Mouse (Mus musculus): ENCODE data around the gene Actg1.

The Actg1 gene

DNA sequence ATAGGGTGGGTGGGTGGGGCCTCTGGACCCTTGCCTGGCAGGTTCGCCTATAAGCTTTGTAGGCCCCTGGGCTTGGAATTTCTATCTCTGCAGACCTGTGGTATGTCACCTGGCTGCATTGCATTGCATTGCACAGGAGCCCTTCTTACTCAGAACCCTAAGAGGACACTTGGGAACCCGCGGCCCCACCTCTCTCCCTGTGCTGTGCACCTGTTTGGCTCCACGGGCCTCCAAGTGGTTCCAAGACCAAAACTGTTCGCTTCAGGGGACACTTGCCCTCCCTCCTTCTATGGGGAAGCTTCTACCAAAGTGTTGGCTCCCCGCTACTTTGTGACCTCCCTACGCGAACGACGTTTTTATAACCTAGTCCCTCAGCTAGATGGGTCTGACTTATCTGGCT, 36.8 kb downstream of the Actg1 start:
- DNase-seq (ENCODE audit: low read depth, low spot score) = no peak

DNA sequence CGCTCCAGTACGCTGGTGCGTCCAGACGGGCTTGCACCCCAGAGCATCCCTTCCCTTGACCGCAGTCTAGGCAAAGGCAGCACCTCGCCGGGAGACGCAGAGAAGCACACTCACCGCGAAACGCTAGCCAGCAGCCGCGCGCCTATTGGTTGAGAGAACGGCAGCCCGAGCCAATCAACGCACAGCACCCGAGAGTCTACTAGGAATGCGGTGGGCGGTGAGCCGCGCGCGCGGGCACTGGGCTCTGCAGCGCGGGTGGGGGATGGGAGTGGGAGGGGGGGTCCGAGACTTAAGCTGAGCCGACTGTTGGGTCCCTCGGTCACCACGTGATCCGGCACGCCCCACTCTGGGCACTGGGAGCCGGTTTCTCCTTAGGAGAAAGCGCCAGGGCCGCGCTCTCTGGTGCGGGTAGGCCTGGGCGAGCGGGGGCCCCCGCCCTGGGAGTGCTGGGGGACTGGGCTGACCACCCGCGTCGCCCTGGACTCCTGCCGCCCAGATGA, 37.5 kb downstream of the Actg1 start:
- DNase-seq (ENCODE audit: low read depth, low spot score) = peak; percentile 86

DNA sequence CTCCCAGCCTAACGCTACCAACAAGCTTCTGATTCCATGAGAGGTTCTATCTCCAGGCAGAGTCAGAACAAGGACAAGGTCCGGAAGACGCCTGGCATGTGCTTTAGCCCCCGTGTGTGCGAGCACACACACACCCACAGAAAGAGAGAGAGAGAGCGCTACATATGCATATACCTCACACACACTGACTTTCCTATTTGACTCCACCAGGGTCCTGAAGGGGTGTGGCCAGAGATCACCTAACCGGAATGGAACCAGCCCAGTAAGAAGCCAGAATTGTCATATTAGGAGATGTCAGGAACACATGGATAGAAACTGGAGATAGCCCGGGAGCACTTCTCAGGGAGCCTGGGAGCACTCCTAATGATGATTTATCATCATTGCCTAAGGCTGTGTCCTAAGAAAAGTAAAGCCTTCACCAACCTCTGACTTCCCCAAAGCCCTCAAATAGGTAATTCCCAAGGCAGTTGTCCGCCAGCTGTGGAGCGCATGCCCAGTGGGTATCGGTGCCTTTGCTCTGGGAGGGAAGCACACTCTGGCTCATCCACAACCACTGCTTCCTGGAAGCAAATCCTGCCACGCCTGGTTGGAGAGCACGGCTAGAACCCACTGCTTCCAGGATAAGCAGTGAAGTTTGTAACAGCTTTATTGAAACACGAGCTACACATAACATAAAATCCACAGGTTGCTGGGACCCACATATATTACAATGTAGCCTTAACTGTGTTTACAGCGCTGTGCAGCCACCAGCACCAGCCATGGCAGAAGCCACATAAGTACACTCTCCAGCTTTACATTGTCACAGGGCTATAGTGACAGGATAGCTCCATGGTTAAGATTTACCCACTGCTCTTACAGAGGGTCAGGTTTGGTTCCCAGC, 39.7 kb downstream of the Actg1 start:
- DNase-seq (ENCODE audit: low read depth, low spot score) = no peak

DNA sequence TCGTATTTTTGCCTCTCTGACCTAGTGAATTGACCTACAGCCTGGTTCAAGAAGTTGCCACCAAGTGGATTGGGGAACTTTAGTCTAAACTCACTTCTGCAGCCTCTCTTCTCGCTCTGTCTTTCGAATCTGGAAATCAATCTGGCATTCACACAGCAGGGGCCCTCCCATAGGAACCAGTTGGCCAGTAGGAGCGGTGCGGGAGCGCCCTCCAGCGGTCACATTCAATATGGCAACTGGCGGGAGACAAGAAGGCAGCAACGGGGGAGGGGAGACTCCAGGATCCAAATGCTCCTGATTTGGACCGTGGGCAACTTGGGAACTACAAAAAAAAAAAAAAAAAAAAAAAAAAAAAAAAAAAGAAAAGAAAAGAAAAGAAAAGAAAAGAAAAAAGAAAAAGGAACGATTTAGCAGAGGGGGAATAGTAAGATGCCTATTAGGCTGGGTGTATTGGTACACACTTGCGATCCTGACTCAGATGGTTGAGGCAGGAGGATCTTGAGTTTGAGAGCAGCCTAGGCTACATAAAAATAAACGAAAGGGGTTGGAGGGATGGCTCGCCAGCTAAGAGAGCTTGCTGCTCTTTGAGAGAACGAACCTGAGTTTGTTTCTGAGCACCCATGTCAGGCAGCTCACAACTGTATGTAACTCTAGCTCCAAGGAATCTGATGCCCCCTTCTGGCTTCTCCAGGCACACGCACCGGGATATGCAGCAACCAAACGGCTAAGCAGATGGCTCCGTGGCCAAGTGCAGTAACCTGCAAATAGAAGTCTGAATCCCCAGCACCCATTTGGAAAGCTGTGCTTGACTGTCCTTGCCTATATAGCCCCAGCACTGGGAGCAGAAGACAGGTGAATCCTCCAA, 40.5 kb downstream of the Actg1 start:
- DNase-seq (ENCODE audit: low read depth, low spot score) = peak; percentile 84

DNA sequence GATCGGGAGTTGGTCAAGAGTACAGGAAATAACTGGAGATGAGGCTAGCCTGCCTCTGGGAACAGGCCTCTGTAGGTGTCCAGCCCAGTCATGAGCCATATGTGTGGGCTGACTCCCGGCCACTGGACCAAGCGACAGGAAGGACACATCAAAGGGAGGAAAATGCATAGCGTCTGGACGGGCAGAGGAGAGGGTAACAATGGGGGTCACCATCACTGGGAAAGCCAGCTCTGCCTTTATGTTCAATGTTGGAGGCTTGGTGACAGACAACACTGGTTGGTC, 41.3 kb downstream of the Actg1 start:
- no peak for DNase-seq (ENCODE audit: low read depth, low spot score)

DNA sequence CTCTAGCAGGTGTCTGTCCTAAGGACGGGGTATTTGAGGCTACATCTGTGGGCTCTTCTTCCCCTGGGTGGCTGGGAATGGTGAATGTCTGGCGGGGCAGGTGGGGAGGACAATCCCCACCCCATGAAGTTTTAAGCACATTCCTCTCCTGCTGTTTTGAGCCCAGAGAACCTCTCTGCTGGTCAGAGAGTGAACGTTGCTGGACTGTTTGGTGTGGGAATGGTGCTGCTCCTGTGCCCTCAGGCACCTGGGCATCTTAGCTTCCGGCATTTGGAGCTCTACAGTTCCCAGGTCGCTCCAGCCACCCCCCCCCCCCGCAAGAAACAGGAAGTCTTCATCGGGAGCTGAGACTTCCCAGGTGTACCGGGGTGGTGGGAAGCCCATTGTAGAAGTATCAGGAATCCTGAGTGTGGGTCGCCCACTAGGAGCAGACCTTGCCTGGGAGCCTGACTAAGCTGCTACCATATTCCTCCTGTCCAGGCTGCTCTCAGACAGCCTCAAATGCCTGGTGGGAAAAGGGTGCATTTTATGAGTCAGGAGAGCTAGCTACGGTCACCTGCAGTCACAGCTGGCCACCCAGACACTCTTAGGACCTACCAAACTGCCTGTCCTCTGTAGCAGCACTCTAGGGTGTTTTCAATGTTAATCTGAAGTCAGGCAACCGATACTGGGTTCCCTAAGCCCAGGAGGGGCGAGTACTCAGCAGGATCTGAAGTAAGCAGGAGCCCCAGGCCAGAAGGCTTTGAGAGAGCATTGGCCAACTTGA, 41.8 kb downstream of the Actg1 start:
- no peak for DNase-seq (ENCODE audit: low read depth, low spot score)

DNA sequence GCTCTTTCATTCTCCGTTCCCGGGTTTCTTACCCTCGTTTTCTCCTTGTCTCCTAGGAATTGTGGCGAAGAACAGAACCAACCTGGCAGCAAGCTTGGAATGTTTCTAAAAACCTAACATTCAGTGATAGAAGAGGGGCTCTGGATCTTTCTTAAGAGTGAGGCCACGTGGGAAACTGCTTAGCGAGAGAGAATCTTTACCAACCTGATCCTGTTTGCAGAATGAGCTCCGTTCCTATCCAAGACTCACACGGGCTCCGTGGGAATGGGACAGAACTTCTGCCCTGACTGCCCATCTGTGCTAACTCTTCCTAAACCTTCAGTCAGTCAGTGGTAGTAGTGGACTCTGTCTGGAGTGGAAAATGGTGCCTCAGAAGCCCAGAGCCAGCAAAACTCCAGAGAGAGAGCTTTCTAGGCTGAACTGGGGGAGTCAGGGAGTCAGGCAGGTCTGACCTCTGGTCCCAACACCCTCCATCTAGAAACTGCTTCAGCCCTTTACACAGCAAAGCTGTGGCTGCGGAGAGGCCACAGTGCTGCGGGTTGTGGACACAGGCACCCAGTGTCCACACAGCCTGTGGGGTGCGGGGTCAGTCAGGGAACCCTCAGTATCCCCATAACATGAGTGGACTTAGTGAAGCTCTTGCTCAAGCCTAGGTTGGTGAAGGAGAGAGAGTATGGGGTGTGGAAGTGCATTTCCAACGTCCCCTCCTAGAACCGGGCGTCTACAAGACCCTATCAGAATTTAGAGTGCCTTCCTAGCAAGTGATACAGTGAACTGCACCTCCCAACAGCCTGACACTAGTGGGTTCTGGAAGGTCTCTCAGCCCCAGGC, 42.6 kb downstream of the Actg1 start:
- DNase-seq (ENCODE audit: low read depth, low spot score) = no peak

DNA sequence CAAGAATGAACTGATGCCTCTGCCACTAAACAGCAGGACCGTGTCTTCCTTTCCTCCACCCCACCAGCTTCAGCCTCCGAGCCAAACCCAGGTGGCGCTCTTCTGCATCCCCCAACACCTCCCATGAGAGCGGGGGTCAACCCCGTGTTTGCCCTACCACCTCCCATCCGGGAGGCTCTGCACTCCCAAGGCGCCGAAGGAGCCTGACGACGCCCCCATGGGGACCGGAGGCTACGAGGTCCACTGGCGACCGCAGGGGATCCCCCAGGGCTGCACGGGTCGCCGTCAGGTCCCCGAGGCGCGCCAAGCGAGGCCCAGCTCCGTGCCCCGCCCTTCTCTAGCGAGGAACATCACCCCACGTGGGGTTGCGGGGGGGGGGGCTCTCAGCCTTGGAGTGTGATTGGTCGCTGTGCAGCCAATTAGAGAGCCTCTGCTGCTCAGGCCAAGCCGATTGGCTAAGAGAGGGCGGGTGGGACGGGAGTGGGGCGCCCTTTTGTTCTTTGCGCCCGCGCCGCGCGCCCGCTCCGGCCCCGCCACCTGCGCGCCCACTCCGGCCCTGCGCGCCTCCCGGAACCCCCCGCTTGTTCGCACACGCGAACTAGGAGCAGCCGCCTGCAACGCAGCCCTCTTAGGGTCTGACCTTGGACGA, 43.3 kb downstream of the Actg1 start:
- DNase-seq (ENCODE audit: low read depth, low spot score) = peak; percentile 86

DNA sequence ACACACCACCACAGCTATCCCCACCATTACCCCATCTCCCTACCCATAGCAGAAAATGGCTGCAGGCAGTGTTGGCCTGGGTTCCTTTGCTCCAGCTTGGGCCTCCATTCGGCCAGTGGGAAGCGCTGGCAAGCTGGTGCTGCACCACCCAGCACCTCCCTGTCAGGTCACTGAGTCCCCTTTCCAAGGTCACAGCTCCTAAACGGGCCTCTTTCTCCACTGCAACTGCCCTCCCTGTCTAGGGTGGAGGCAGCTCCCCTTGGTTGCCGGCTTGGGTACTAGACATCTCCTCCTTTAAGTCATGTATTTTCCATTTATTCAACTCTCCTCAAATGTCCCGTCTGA, 44.0 kb downstream of the Actg1 start:
- no peak for DNase-seq (ENCODE audit: low read depth, low spot score)

DNA sequence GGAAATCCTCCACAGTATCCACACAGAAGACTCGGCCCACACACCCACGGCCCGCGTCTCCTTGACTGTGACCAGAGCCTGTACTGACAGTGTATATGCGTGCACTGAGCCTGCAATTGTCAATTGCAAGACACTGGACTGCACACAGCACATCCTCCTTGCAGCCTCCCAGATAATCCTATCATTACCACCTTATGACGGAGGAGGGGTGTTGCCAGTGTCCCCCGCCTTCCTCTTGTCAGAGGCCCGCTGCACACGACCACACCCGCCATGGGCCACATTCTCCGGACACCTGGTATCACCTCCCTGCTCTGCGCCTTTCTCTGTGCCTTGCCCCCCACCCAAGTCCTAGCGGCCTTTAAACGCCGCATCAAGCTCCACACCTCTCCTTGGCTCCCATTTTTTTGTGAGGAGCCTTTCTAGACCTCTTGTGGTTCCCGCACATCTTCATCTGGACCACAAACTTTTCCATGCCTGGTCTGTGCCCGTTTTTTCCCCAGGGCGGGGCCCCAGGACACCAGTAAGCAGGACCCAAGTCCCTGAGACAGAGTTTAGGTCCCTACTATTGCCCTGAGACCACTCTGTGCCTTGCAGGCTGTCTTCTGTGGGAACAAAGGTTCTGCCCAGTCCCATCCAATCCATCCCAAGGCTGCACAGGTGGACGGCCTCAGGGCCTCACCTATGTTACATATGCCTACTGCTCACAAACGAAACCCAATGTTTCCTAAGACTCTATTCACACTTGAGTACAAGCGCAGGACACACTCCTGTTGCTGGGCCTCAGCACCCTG, 44.6 kb downstream of the Actg1 start:
- DNase-seq (ENCODE audit: low read depth, low spot score) = no peak

DNA sequence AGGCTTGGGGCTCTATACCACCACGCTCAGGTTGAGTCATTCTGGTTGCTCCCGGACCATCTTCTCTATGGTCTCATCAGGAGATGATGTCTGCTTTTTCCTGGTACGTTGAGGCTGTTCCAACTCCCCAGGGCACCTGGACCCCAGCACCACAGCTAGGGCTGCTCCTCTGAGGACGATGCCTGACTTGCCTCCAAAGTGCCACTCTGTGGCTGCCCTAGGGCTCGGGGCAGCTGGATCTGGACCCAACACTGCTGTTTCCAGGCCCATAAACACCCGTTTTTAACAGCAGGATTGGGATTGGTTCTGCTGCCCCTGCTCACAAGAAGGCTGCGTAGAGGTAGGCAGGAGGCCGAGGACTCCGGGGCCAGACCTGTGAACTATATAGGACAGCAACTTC, 45.2 kb downstream of the Actg1 start:
- DNase-seq (ENCODE audit: low read depth, low spot score) = no peak

DNA sequence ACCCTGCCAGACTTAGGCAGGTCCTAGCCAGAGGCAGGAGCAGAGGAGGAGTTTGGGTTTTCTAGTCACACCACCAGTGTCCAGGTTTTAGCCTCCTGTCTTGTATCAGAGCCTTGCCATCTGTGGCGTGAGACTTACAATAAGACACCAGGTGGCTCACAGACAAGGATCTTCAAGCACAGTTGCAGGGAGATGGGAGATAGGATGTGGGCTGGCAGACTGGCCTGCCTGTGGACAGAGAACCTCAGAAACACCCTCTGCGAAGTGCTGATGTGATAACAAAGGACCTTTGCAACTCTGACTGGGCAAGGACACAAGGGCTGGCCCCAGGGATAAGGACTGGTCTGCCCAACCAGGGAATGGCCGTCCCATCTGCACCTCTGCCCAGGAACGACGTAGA, 48.9 kb downstream of the Actg1 start:
- no peak for DNase-seq (ENCODE audit: low read depth, low spot score)

DNA sequence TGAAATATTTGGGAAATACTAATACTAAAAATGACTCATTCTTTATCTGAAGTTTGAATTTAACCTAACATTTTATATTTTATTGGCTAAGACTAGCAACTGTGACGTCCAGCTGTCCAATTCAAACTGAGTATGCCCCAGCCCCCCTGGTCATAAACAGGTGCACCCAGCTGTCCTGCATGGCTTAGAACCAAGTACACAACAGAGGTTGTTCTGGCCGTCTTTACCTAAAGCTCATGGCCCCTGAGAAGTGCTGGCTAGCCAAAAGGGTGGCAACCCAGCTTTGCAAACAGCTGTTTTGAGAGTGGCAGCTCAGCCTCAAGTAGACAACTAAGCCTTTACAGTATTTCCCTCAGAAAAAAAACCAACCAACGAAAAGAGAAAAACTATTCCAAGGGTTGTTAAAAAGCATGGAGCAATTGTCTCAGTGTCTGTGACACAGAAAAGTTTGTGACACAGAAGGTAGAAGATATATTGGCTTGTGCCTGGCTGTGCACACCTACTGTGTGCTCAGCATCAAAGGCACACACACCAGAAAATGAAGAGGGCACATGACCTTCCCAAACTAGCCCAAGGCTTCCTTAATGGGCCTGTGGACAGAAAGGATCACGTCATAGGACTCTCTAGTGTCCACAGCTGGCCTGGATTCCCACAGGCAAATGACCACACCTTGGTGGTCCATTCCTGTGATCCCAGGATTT, 49.8 kb downstream of the Actg1 start:
- DNase-seq (ENCODE audit: low read depth, low spot score) = no peak

DNA sequence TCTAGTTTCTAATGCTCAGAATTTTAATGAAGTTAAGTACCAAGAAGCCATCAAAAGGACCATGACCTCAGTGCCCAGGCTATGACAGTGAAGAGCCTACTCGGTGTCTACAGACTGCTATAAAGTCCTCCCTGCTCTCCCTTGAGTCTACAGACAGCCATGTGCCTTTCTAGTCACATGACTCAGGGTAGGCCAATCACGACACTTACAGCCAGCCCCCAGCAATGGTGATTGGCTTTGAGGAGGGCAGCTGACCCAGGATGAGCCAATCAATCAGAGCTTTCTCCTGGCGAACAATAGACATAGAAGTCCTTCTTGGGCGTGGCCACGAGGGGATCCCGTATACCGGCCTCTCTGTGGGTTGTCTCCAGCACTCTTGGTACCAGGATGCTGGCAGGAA, 50.6 kb downstream of the Actg1 start:
- peak; percentile 75 for DNase-seq (ENCODE audit: low read depth, low spot score)

DNA sequence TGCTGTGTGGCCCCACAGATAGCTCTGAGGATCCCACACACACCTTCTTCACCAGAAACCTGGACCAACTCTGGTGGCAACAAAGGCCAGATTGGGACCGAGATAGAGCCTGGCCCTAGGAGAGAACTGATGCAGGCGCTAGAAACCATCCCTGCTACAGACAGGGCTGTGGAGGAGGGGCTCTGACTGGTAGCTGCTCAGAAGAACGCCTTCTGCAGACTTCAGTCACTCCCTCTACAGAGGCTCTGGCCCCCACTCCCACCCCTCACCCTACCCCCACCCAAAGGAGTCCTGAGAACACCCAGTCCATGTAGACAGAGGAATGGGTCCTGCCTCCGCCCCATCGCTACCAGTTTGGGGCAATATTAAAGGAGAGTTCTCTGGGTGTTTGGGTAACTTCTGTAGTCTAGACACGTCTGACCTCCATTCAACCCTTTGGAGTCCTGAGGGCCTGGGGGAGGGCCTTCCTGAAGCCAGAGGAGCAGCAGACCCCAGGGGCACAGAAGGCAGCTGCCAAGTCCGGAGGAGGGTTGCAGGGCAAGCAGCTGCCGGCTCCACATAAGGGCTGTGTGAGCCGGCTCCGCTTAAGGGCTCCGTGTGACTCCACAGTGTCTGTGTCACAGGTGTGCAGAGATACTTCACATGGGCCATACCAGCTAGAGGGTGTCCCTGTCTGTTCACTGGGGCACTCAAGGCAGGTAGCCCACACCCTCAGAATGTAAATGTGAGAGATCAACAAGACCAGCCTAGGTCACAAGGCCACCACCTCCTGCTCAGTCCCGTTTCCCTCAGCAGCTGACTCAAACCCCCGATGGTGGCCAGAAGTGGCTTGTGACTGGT, 51.8 kb downstream of the Actg1 start:
- no peak for DNase-seq (ENCODE audit: low read depth, low spot score)
